Mouse (Mus musculus) gonadal fat pad, adult 2 months (tissue): ENCODE results near the gene Il21r. TPM values are rescaled to one million over a fixed set of nuclear protein-coding genes. Genes with fewer than 3 reads are reported as not detected.

Experiments
- DNase-seq: peaks from one replicate; pipeline ENCODE4 v3.0.0-alpha.2; 2012; ENCODE audit warnings: low read depth
- polyA plus RNA-seq: library from polyadenylated mRNA; depleted of rRNA; stranded (reverse); fragments of >200 nt; gene quantifications from 2 replicates; pipeline ENCODE4 v1.2.3, GENCODE M21; 2012

The Il21r gene
- polyA plus RNA-seq, 1 experiment = 1.5 TPM

DNA sequence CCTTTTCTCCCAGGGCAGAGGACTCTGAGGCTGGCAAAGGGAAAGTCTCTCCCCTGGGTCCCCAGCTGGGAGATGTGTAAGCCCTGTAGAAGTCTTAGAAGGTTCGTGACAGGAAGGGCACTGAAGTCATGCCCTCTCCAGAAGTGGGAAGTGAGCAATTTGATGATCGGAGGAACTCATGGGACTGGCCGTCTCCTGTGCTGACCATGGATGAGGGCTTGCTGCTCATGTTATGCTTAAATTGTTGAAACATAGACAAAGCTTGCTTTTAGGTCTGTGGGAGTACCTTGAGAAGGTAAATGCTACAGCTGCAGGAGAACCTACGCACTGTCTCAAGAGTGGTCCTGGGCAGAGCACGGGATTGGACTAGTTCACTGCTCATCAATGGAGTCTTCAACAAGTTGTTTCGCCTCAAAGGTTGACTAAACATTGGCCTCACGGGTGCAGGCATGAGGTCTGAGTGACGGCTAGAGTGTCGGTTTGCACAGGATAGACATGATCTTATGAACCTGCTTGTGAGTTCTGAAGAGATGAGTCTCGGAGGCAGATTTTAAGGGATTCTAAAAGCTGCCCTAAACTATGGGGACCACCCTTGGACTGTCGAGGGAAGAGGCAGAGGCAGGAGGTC is 1.3 kb upstream of the Il21r start:
- no peak for DNase-seq

DNA sequence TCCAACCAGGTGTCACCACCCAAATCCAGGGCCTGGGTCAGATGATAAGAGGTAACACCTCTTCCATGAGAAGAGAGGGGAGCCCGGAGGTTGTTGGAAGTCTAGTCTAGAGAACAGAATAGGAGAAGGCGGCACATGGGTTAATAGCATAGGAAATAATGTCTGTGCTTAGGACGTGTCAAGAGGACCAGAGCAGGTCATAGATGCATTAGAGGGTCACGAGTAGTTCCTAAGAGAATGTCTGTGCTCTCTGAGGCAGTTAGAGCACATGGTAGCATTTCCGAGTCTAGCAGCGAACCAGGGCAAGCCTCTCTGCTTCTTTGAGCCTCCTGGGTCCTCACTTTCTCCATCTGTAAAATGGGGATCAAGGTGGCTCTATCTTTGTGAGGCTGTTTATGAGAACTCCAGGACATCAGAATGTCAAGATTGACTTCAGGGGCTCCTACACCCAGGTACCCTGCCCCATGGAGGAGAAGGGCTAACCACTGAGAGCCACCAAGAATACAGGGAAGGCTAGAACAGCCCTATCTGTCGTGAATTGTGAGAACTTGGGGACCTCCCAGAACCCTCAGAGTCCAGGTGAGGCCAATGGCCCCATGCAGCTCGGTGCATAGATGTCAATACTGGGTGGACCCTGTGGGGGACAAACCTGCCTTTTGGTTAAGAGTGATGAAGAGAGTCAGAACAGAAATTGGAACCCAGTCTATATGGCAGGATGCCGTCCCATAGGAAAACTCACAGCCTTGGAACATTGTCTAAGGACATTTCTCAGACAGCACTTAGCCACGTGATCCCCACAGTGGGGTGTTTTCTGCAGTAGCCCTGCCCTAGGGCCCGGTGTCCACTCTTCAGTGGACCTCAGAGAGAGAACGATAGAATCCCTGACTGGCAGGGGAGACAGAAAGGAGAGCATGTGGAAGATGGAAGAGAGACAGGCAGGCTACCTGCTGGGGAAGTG is 1.4 kb downstream of the Il21r start:
- DNase-seq = no peak

- no peak for DNase-seq
Measured at GRCm38 (mm10) chr7:125605725-125606139, 2.5 kb downstream of the Il21r start.

DNA sequence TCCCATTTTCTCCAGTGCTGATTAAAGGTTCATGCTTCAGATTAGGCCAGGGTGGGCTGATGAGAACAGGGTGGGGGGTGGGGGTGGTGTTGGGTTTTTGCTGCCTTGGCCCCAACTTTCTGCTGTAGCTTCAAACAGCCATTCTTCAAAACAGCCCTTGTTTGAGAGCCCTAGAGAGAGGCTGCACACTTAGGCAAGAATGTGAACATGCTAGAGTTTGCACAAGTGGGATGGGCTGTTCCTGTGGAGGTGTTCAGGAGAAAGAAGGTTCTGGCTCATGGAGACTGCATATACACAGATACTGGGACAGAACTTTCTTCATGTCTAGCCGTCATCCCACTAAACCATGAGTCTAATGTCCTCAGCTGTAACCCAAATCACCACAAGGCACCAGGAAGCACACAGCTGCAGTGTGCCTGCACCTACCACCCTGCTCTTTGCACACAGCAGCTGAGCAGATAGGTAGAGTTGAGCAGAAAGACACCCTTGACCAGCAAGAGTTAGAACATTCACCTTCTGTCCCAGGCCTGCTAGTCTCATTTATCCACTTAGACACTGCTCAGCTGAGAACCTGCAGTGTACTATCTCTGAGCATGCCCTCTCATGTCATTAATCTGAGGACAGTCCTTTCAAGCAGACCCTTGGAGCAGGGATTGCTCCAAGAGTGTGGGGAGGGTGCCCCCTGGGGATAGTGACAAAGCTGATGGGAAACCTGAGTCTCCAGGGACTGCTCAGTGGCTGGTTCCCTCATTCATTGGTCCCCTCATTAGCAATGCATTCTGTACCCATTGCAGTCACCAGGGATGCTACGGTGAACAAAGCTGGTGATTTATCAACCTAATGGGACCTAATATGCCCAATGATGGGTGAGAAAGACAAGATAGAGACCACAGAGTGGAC is 3.3 kb downstream of the Il21r start:
- no peak for DNase-seq

DNA sequence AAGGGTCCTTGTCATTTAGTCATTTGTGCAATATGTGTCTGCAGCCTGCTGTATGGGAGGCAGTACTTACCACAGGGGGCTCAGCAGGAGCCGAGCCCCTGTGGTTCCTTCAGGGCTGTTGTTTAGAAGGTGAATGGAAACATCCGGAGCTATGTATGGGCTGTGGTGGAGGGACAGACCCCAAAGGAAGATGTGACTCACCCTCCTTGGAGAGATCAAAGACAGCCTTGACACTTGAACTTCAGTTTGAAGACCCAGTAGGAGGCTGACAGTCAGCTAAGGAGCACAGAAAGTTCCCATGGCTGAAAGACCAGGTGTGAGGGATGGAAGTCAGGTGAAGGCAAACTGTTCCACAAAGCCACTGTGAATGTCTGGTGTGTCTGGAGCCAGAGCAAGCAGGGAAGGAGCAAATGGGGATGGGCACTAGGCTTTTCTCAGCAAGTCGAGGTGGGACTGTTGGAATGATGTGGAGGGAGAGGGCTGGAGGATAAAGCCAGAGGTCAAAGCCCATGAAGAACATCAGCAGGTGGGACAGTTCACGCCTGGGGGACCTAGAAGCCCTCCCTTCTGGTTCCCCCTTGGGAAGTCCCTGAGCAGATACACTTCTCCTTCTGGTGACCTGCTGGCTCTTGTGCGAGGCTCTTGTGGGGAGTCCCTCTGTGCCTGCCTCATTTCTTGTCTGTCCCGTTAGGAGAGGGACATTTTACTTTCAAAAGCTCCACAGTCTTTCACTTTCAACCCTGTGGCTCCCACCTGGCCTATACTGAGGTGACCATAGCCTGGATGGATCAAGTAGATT is 4.4 kb downstream of the Il21r start:
- no peak for DNase-seq

- no peak for DNase-seq
Measured at GRCm38 (mm10) chr7:125608183-125608688, 5.0 kb downstream of the Il21r start.

- DNase-seq = no peak
Measured at GRCm38 (mm10) chr7:125613579-125613978, 10.3 kb downstream of the Il21r start.

DNA sequence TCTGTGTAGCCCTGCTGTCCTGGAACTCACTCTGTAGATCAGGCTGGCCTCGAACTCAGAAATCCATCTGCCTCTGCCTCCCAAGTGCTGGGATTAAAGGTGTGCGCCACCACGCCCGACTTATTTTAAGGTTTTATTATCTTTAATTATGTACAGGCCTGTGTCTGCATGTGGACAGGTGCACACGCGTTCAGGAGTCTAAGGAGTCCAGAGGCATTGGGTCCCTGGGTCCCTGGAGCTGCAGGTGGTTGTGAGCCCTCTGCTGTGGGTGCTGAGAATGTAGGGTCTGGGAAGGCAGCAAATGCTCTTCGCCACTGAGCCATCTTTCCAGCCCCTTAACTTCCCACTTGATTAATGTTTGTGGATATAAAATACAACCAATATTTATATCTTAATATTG is 12.2 kb downstream of the Il21r start:
- DNase-seq = no peak

GRCm38 (mm10) chr7:125618016-125618415 is 14.8 kb downstream of the Il21r start:
- DNase-seq = no peak

DNA sequence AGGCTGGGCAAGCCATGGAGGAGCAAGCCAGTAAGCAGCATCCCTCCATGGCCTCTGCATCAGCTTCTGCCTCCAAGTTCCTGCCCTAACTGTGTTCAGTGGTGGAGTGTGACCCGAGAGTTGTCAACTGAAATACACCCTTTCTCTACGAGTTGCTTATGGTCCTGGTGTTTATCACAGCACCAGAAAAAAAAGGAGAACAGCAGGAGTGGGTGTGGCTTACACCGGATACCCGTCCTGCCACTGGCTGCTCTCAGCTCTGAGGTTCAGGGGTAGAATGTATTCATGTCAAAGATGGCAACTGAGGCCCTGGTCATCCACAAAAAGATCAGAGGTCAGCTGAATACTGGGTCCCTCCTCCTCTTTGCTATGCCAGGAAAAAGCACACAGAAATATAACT is 16.8 kb downstream of the Il21r start:
- DNase-seq = no peak

- DNase-seq = no peak
Measured at GRCm38 (mm10) chr7:125622741-125623685, 19.8 kb downstream of the Il21r start.

DNA sequence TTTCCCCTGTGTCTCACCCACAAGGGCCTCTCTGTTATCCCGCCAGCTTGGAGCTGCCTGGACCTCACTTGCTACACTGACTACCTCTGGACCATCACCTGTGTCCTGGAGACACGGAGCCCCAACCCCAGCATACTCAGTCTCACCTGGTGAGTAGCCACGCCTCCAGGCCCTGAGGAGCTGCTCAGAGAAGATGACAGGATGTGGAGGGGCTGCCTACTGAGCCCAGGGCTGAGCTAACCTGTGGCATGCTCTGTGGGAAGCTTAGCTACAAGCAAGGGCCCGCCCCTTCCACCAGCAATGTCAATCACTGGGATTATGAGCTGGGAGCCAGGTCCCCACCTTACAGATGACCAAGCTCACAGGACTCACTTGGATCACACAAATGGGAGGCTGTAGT is 22.0 kb downstream of the Il21r start:
- DNase-seq = no peak

DNA sequence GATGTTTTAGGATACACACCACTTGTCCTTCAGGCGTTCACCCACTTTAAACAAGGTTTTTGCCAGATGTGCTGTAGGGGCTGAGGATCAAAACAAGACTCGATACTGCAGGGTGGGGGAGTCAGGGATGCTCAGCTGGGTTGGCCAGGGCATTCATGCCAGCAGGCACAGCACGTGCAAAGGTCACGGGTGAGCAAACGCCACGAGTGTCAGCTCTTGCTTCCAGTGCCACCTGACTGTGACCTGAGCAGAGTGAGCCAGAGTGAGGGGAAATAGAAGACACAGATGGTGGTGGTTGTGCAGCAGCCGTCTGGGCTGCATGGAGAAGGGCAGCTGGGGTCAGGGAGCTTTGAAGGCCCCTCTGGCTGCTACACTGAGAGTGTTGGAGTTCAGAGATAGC is 22.6 kb downstream of the Il21r start:
- DNase-seq = no peak

- no peak for DNase-seq
Measured at GRCm38 (mm10) chr7:125630317-125630716, 27.1 kb downstream of the Il21r start.

GRCm38 (mm10) chr7:125630989-125631388 is 27.8 kb downstream of the Il21r start:
- no peak for DNase-seq

DNA sequence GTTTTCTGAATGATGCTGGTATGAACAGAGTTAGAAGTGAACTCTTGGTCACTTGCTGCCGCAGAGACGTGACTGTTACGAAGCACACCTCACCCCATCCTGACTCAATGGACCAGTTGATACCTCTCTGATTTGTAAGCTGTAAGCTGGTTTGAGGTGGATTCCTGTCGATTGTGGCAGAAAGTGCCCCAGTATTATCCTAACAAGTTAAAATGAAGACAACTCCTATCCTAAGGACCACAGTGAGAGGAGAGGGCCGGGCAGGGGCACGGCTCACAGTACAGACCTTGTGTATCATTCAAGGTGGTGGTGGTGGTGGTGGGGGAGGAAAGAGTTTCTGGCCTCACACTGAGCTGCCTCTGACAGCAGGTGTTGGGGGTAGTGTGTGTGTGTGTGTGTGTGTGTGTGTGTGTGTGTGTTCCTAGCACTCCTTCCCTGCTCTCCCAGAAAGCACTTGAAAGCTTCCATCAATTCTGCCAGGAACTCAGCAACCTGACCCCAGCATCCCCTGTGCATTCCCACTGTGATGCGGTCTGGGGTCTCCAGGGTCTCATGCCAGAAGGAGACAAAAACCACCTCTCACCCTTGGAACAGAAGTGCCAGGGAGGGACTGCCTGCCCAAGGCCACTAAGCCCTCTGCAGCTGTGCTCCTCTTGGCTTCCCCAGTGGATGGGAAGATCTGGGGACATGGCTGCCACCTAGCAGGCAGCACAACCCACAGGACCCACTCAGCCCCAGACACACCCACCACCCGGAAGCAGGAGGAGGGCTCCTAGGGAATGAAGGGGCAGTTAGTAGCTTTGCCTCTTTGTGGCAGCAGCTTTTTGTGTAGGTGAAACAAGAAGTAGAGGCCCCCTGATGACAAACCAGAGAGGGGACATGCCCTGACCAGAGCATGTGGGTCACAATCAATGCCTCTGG is 34.3 kb downstream of the Il21r start:
- no peak for DNase-seq

DNA sequence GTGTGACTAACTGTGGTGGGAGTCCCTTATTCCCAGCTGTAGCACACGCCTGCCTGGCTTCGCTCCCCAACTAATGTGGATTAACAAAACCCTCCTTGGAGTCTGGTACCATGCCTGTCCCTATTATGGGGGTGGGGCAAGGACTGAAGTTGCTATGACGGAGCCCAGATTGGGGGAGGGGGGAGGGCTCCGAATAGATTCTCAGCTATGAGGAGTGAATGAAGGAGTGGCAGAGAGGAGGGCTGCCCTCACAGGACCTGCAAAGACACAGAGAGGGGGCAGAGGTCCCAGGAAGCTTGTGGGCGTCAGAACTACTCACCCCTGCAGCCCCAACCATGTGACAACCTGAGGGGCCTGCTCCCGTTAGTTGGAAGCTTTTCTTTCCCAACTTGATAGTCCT is 35.1 kb downstream of the Il21r start:
- no peak for DNase-seq

DNA sequence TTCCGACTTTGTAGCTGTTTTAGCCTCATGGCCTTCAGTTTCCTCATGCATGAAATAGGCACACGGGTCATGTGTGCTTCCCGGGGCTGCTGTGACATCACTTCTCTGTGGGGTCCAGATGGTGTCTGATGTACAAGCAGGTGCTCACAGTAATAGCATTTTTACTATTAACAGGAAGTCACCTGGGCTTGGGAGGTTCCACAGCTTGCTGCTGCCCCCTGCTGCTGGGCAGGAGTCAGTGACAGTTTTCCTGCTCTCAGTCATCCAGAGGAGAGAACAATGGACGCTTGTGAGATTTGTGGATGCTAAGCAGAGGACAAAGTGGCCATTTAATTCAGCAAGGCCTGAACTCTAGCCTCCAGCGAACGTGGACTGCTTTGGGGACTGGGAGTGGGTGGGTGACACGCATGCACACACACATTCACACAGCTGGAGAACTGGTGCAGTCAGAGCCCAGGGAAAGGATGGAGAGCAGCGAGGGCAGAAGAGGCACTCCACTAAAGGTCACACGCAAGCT is 35.7 kb downstream of the Il21r start:
- no peak for DNase-seq

DNA sequence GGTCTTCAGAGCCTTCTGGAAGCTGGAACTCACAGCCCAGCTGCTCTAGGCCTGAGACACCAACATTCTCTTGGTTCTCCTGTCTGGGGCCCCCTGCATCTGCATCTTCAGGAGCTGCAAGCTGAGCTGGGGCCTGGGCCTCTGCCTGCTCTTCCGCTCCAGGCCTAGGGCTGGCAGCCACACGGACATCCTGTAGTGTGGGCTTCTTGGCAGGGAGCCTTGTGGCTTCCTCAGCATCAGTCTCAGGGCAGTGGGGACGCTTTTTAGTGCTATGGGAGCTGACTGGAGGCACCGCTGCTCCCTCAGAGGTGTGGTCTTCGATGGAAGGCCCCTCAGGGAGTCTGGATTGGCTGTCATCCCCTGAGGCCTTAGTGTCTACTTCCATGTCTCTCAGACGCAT is 40.7 kb downstream of the Il21r start:
- no peak for DNase-seq
